Mouse (Mus musculus) macrophage (primary cell): Measurements from ENCODE around the gene Gpr158. TPM values are rescaled to one million over a fixed set of nuclear protein-coding genes. Genes with fewer than 3 reads are reported as not detected.
"Not testable (repeated sequence)": the region's sequence is repeated elsewhere in the genome, so short reads cannot be mapped to it uniquely, and the experiment has no call there.

Experiments used
- H3K27ac ChIP-seq: fragments of 350-480 bp; formaldehyde crosslinking; 2 replicates; pipeline ENCODE4 v1.9.0; 2021
- H3K36me3 ChIP-seq: fragments of 350-480 bp; formaldehyde crosslinking; 2 replicates; pipeline ENCODE4 v1.9.0; 2021; ENCODE audit errors: inconsistent target
- H3K4me3 ChIP-seq: fragments of 350-480 bp; formaldehyde crosslinking; 2 replicates; pipeline ENCODE4 v1.9.0; 2021; ENCODE audit errors: inconsistent target
- H3K79me2 ChIP-seq: fragments of 350-480 bp; formaldehyde crosslinking; 2 replicates; pipeline ENCODE4 v1.9.0; 2021; ENCODE audit errors: inconsistent target
- WGBS: methylation state at CpG from one replicate; pipeline ENCODE4 v1.1.7; 2026; ENCODE audit warnings: inconsistent platforms; ENCODE audit not compliant: missing documents; 5-methylcytosine and 5-hydroxymethylcytosine counted together
- polyA plus RNA-seq: library from polyadenylated mRNA; stranded (reverse); fragments of 250-400 nt; gene quantifications from 3 replicates; pipeline ENCODE4 v1.2.4, GENCODE M21; 2018; ENCODE audit warnings: inconsistent platforms

The Gpr158 gene
- polyA plus RNA-seq, 1 experiment from 2014 or later: not detected

GRCm38 (mm10) chr2:21460606-21461005 is 93.3 kb downstream of the Gpr158 start:
- WGBS: 84% methylated on average over 4 of the region's 4 CpGs
- H3K79me2 ChIP-seq, H3K36me3 ChIP-seq, H3K27ac ChIP-seq, H3K4me3 ChIP-seq: not testable (repeated sequence)

- Histone ChIP-seq H3K4me3 (no peak overlapping the region), H3K36me3 (no peaks in the 10 kb centered on the region), H3K27ac (no peak overlapping the region), H3K79me2 (no peaks in the 10 kb centered on the region)
- WGBS: 96% methylated on average over 2 of the region's 2 CpGs
Measured at GRCm38 (mm10) chr2:21474957-21475356, 107.6 kb downstream of the Gpr158 start.

- 74% methylated on average over 3 of the region's 3 CpGs for WGBS
- no peaks in the 10 kb centered on the region for H3K79me2 ChIP-seq
- H3K4me3 ChIP-seq: no peak overlapping the region
- no peaks in the 10 kb centered on the region for H3K36me3 ChIP-seq
- no peak overlapping the region for H3K27ac ChIP-seq
Measured at GRCm38 (mm10) chr2:21496881-21497280, 129.5 kb downstream of the Gpr158 start.

- WGBS: 100% methylated on average over 1 of the region's 1 CpGs
- no peaks in the 10 kb centered on the region for H3K79me2 ChIP-seq
- H3K27ac ChIP-seq: no peak overlapping the region
- no peak overlapping the region for H3K4me3 ChIP-seq
- H3K36me3 ChIP-seq: no peaks in the 10 kb centered on the region
Measured at GRCm38 (mm10) chr2:21497965-21498364, 130.6 kb downstream of the Gpr158 start.

GRCm38 (mm10) chr2:21499399-21499798 is 132.1 kb downstream of the Gpr158 start:
- Histone ChIP-seq H3K36me3 (no peaks in the 10 kb centered on the region), H3K27ac (no peak overlapping the region), H3K4me3 (no peak overlapping the region), H3K79me2 (no peaks in the 10 kb centered on the region)
- WGBS: 87% methylated on average over 2 of the region's 2 CpGs

GRCm38 (mm10) chr2:21507449-21507848 is 140.1 kb downstream of the Gpr158 start:
- no peaks in the 10 kb centered on the region for H3K36me3 ChIP-seq
- H3K27ac ChIP-seq: no peak overlapping the region
- H3K79me2 ChIP-seq: no peaks in the 10 kb centered on the region
- no peak overlapping the region for H3K4me3 ChIP-seq
- 80% methylated on average over 1 of the region's 1 CpGs for WGBS

GRCm38 (mm10) chr2:21530750-21531149 is 163.4 kb downstream of the Gpr158 start:
- H3K4me3 ChIP-seq: no peak overlapping the region
- no peaks in the 10 kb centered on the region for H3K79me2 ChIP-seq
- H3K36me3 ChIP-seq: no peaks in the 10 kb centered on the region
- no peak overlapping the region for H3K27ac ChIP-seq

- Histone ChIP-seq H3K36me3 (no peaks in the 10 kb centered on the region), H3K79me2 (no peaks in the 10 kb centered on the region), H3K27ac (no peak overlapping the region), H3K4me3 (no peak overlapping the region)
- 64% methylated on average over 6 of the region's 6 CpGs for WGBS
Measured at GRCm38 (mm10) chr2:21619180-21619579, 251.8 kb downstream of the Gpr158 start.

- H3K27ac ChIP-seq: no peak overlapping the region
- WGBS: 73% methylated on average over 1 of the region's 1 CpGs
- H3K4me3 ChIP-seq: no peak overlapping the region
- no peaks in the 10 kb centered on the region for H3K79me2 ChIP-seq
- H3K36me3 ChIP-seq: no peaks in the 10 kb centered on the region
Measured at GRCm38 (mm10) chr2:21632136-21632535, 264.8 kb downstream of the Gpr158 start.

GRCm38 (mm10) chr2:21665721-21666120 is 298.4 kb downstream of the Gpr158 start:
- H3K4me3 ChIP-seq: no peak overlapping the region
- H3K36me3 ChIP-seq: no peaks in the 10 kb centered on the region
- WGBS: 86% methylated on average over 4 of the region's 4 CpGs
- H3K27ac ChIP-seq: no peak overlapping the region
- H3K79me2 ChIP-seq: no peaks in the 10 kb centered on the region

GRCm38 (mm10) chr2:21676084-21676838 is 308.9 kb downstream of the Gpr158 start:
- H3K79me2 ChIP-seq: no peaks in the 10 kb centered on the region
- H3K4me3 ChIP-seq: no peak overlapping the region
- 89% methylated on average over 4 of the region's 4 CpGs for WGBS
- no peaks in the 10 kb centered on the region for H3K36me3 ChIP-seq
- H3K27ac ChIP-seq: no peak overlapping the region

GRCm38 (mm10) chr2:21676839-21677123 is 309.4 kb downstream of the Gpr158 start:
- H3K4me3 ChIP-seq: no peak overlapping the region
- H3K79me2 ChIP-seq: no peaks in the 10 kb centered on the region
- no peak overlapping the region for H3K27ac ChIP-seq
- 94% methylated on average over 2 of the region's 2 CpGs for WGBS
- H3K36me3 ChIP-seq: no peaks in the 10 kb centered on the region

- Histone ChIP-seq H3K4me3 (no peak overlapping the region), H3K27ac (no peak overlapping the region), H3K36me3 (no peaks in the 10 kb centered on the region), H3K79me2 (no peaks in the 10 kb centered on the region)
- WGBS: 86% methylated on average over 1 of the region's 1 CpGs
Measured at GRCm38 (mm10) chr2:21680735-21681270, 313.5 kb downstream of the Gpr158 start.

GRCm38 (mm10) chr2:21684736-21685135 is 317.4 kb downstream of the Gpr158 start:
- Histone ChIP-seq H3K36me3 (no peaks in the 10 kb centered on the region), H3K27ac (no peak overlapping the region), H3K4me3 (no peak overlapping the region), H3K79me2 (no peaks in the 10 kb centered on the region)
- WGBS: 100% methylated on average over 3 of the region's 3 CpGs

GRCm38 (mm10) chr2:21693128-21693527 is 325.8 kb downstream of the Gpr158 start:
- Histone ChIP-seq H3K79me2 (no peaks in the 10 kb centered on the region), H3K4me3 (no peak overlapping the region), H3K36me3 (no peaks in the 10 kb centered on the region), H3K27ac (no peak overlapping the region)
- 82% methylated on average over 9 of the region's 9 CpGs for WGBS
